Mouse (Mus musculus): ENCODE data around the gene Dus3l. TPM values are rescaled to one million over a fixed set of nuclear protein-coding genes. Genes with fewer than 3 reads are reported as not detected.

Dus3l gene
- polyA plus RNA-seq, 1 experiment from 2014 or later: 24.6 TPM

GRCm38 (mm10) chr17:56768941-56769340, 4.4 kb downstream of the Dus3l start:
- Histone ChIP-seq H3K9me3 (replicated peaks) (no peaks in the 10 kb centered on the region), H3K36me3 (peaks cover 57% of the 10 kb centered on the region), H3K4me1 (peaks cover 25% of the 10 kb centered on the region), H3K4me3 (no peak overlapping the region), H3K9ac (no peak overlapping the region), H3K27me3 (replicated peaks) (no peaks in the 10 kb centered on the region), H3K27ac (no peak overlapping the region), H3K4me2 (no peak overlapping the region)
- WGBS (ENCODE audit: insufficient replicate concordance): 87% methylated on average over 11 of the region's 11 CpGs
- ATAC-seq: no peak

- Histone ChIP-seq H3K36me3 (peaks cover 57% of the 10 kb centered on the region), H3K27me3 (replicated peaks) (no peaks in the 10 kb centered on the region), H3K9ac (no peak within 1 kb of the TSS), H3K4me3 (no peak within 1 kb of the TSS), H3K4me1 (peaks cover 24% of the 10 kb centered on the region), H3K4me2 (no peak within 1 kb of the TSS), H3K27ac (no peak within 1 kb of the TSS), H3K9me3 (replicated peaks) (no peaks in the 10 kb centered on the region)
- ATAC-seq: no peak
- WGBS (ENCODE audit: insufficient replicate concordance): 82% methylated on average over 5 of the region's 5 CpGs
Observed at GRCm38 (mm10) chr17:56769950-56770349, 5.4 kb downstream of the Dus3l start, which contains the start of gene Prr22. Gene Prr22 (plus strand): TSS chr17:56770250.

- ATAC-seq: no peak
- Histone ChIP-seq H3K9me3 (replicated peaks) (peaks cover 8% of the 10 kb centered on the region; the same call in 1 of the 2 replicates), H3K4me2 (no peak overlapping the region), H3K4me3 (no peak overlapping the region), H3K27me3 (replicated peaks) (no peaks in the 10 kb centered on the region), H3K36me3 (peaks cover 62% of the 10 kb centered on the region), H3K27ac (no peak overlapping the region), H3K4me1 (peaks cover 20% of the 10 kb centered on the region), H3K9ac (no peak overlapping the region)
- 83% methylated on average over 11 of the region's 11 CpGs for WGBS (ENCODE audit: insufficient replicate concordance)
Observed at GRCm38 (mm10) chr17:56777568-56777967, 13.0 kb downstream of the Dus3l start.

- no peak overlapping the region; the same call in 1 of the 2 replicates for H3K27ac ChIP-seq
- H3K27me3 ChIP-seq (replicated peaks): no peaks in the 10 kb centered on the region
- peaks cover 7% of the 10 kb centered on the region for H3K4me1 ChIP-seq
- peaks cover 75% of the 10 kb centered on the region for H3K36me3 ChIP-seq
- 66% methylated on average over 3 of the region's 3 CpGs for WGBS (ENCODE audit: insufficient replicate concordance)
- no peak for ATAC-seq
- peaks cover 8% of the 10 kb centered on the region; the same call in 1 of the 2 replicates for H3K9me3 ChIP-seq (replicated peaks)
- H3K9ac ChIP-seq: no peak overlapping the region
- no peak overlapping the region for H3K4me2 ChIP-seq
- H3K4me3 ChIP-seq: no peak overlapping the region
Observed at GRCm38 (mm10) chr17:56778779-56779362, 14.3 kb downstream of the Dus3l start.

GRCm38 (mm10) chr17:56780291-56780978, 15.9 kb downstream of the Dus3l start:
- Histone ChIP-seq H3K36me3 (peaks cover 90% of the 10 kb centered on the region), H3K4me1 (peaks cover 3% of the 10 kb centered on the region; the same call in 1 of the 2 replicates), H3K9ac (no peak overlapping the region), H3K9me3 (replicated peaks) (peaks cover 8% of the 10 kb centered on the region; the same call in 1 of the 2 replicates), H3K4me3 (no peak overlapping the region), H3K27me3 (replicated peaks) (no peaks in the 10 kb centered on the region), H3K4me2 (no peak overlapping the region), H3K27ac (no peak overlapping the region)
- 0 out of 2 replicates have a peak, but pooled peaks have one; percentile 22 for ATAC-seq
- 84% methylated on average over 13 of the region's 13 CpGs for WGBS (ENCODE audit: insufficient replicate concordance)

GRCm38 (mm10) chr17:56788886-56789285, 24.3 kb downstream of the Dus3l start:
- Histone ChIP-seq H3K4me3 (no peak overlapping the region), H3K4me2 (no peak overlapping the region), H3K36me3 (peaks cover 56% of the 10 kb centered on the region), H3K27ac (peak overlapping the region; percentile 51), H3K9ac (peak overlapping the region; percentile 24; the same call in 1 of the 2 replicates), H3K4me1 (peaks cover 37% of the 10 kb centered on the region), H3K9me3 (replicated peaks) (no peaks in the 10 kb centered on the region), H3K27me3 (replicated peaks) (no peaks in the 10 kb centered on the region)
- 69% methylated on average over 3 of the region's 3 CpGs for WGBS (ENCODE audit: insufficient replicate concordance)
- peak; percentile 33; the same call in 1 of the 2 replicates for ATAC-seq

GRCm38 (mm10) chr17:56789286-56789685, 24.7 kb downstream of the Dus3l start:
- no peaks in the 10 kb centered on the region for H3K9me3 ChIP-seq (replicated peaks)
- H3K27ac ChIP-seq: peak overlapping the region; percentile 51
- H3K9ac ChIP-seq: peak overlapping the region; percentile 24; the same call in 1 of the 2 replicates
- H3K4me1 ChIP-seq: peaks cover 41% of the 10 kb centered on the region
- WGBS (ENCODE audit: insufficient replicate concordance): 73% methylated on average over 6 of the region's 6 CpGs
- peaks cover 52% of the 10 kb centered on the region for H3K36me3 ChIP-seq
- H3K27me3 ChIP-seq (replicated peaks): no peaks in the 10 kb centered on the region
- no peak overlapping the region for H3K4me2 ChIP-seq
- no peak overlapping the region for H3K4me3 ChIP-seq
- ATAC-seq: no peak

- H3K4me1 ChIP-seq: peaks cover 46% of the 10 kb centered on the region
- WGBS (ENCODE audit: insufficient replicate concordance): 73% methylated on average over 3 of the region's 3 CpGs
- no peak for ATAC-seq
Observed at GRCm38 (mm10) chr17:56792588-56792987, 28.0 kb downstream of the Dus3l start.

GRCm38 (mm10) chr17:56793614-56794319, 29.2 kb downstream of the Dus3l start:
- peaks cover 28% of the 10 kb centered on the region for H3K36me3 ChIP-seq
- peak; percentile 93 for ATAC-seq
- H3K4me1 ChIP-seq: peaks cover 41% of the 10 kb centered on the region
- H3K9me3 ChIP-seq (replicated peaks): no peaks in the 10 kb centered on the region
- H3K27ac ChIP-seq: peak overlapping the region; percentile 95
- 38% methylated on average over 6 of the region's 6 CpGs for WGBS (ENCODE audit: insufficient replicate concordance)
- H3K9ac ChIP-seq: peak overlapping the region; percentile 65
- H3K4me2 ChIP-seq: peak overlapping the region; percentile 68
- H3K4me3 ChIP-seq: peak overlapping the region; percentile 48
- H3K27me3 ChIP-seq (replicated peaks): no peaks in the 10 kb centered on the region

More at GRCm38 (mm10) chr17:56792588-56792987, 28.0 kb downstream of the Dus3l start:
- Histone ChIP-seq H3K36me3 (peaks cover 27% of the 10 kb centered on the region), H3K27ac (peak overlapping the region; percentile 95), H3K4me3 (no peak overlapping the region), H3K4me2 (no peak overlapping the region), H3K9ac (peak overlapping the region; percentile 32), H3K27me3 (replicated peaks) (no peaks in the 10 kb centered on the region), H3K9me3 (replicated peaks) (no peaks in the 10 kb centered on the region)

- Histone ChIP-seq H3K4me3 (no peak overlapping the region), H3K27ac (no peak overlapping the region), H3K36me3 (peaks cover 64% of the 10 kb centered on the region), H3K9me3 (replicated peaks) (no peaks in the 10 kb centered on the region), H3K4me2 (no peak overlapping the region), H3K9ac (no peak overlapping the region), H3K27me3 (replicated peaks) (0 out of 2 replicates have a peak, but pooled peaks cover 5% of the 10 kb centered on the region), H3K4me1 (peaks cover 6% of the 10 kb centered on the region)
- no peak for ATAC-seq
- 67% methylated on average over 3 of the region's 3 CpGs for WGBS (ENCODE audit: insufficient replicate concordance)
Observed at GRCm38 (mm10) chr17:56799276-56799675, 34.7 kb downstream of the Dus3l start.

GRCm38 (mm10) chr17:56802065-56802464, 37.5 kb downstream of the Dus3l start:
- WGBS (ENCODE audit: insufficient replicate concordance): 76% methylated on average over 8 of the region's 8 CpGs
- H3K9me3 ChIP-seq (replicated peaks): no peaks in the 10 kb centered on the region
- H3K27ac ChIP-seq: no peak overlapping the region
- peaks cover 74% of the 10 kb centered on the region for H3K36me3 ChIP-seq
- no peaks in the 10 kb centered on the region for H3K4me1 ChIP-seq
- no peak overlapping the region for H3K9ac ChIP-seq
- no peak for ATAC-seq
- H3K4me2 ChIP-seq: no peak overlapping the region
- peaks cover 5% of the 10 kb centered on the region; the same call in 1 of the 2 replicates for H3K27me3 ChIP-seq (replicated peaks)
- H3K4me3 ChIP-seq: no peak overlapping the region

GRCm38 (mm10) chr17:56804952-56805351, 40.4 kb downstream of the Dus3l start:
- ATAC-seq: no peak
- H3K36me3 ChIP-seq: peaks cover 59% of the 10 kb centered on the region

More at GRCm38 (mm10) chr17:56804952-56805351, 40.4 kb downstream of the Dus3l start:
- no peak overlapping the region for H3K9ac ChIP-seq
- H3K4me3 ChIP-seq: no peak overlapping the region
- H3K4me2 ChIP-seq: no peak overlapping the region
- peaks cover 12% of the 10 kb centered on the region for H3K27me3 ChIP-seq (replicated peaks)
- peaks cover 14% of the 10 kb centered on the region for H3K4me1 ChIP-seq
- H3K27ac ChIP-seq: no peak overlapping the region
- WGBS (ENCODE audit: insufficient replicate concordance): 77% methylated on average over 5 of the region's 5 CpGs
- H3K9me3 ChIP-seq (replicated peaks): no peaks in the 10 kb centered on the region
